Mouse (Mus musculus): Measurements from ENCODE around the gene Kcnk5.

Gene Kcnk5

DNA sequence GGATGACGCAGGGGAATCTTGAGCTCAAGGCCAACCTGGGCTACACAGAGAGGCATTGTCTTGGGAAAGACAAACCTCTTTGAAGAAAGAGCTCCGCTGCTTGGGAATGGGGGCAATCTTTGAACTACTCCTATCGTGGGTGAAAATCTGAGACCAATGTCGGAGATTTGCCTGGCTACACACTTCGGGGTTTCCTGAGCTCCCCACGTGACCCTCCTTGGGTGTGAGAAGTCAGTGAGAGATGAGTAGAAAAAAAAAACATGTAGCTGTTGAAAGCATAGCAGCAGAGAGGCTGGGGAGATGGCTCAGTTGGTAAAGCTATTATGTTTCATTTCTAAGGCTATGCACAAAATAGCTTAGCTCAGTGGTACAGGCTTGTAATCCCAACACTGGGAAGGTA, 66.7 kb downstream of the Kcnk5 start:
- no peak for DNase-seq (ENCODE audit: inconsistent ontology term)

- peak; percentile 79 for DNase-seq (ENCODE audit: inconsistent ontology term)
Measured at GRCm38 (mm10) chr14:20113964-20114363, 67.6 kb downstream of the Kcnk5 start.

GRCm38 (mm10) chr14:20113189-20113961, 68.2 kb downstream of the Kcnk5 start:
- peak; percentile 6 for DNase-seq (ENCODE audit: inconsistent ontology term)

DNA sequence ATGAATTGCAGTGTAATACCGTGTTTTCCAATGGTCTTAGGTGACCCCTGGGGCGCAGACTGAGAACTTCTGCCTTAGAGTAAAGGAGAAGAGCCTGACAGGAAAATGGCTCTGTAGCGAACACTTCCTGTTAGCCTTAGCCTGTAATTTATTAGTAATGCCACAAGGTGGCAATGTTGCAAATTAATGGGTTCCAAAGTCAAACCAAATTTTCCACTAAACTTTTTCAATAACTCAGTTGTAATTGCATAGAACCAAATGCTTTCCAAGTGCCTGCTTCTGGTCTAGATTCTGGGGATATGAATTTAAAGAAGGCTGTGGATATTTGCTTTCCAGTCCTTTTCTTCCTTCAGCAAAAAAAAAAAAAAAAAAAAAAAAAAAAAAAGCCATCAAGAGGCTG, 69.4 kb downstream of the Kcnk5 start:
- no peak for DNase-seq (ENCODE audit: inconsistent ontology term)

DNA sequence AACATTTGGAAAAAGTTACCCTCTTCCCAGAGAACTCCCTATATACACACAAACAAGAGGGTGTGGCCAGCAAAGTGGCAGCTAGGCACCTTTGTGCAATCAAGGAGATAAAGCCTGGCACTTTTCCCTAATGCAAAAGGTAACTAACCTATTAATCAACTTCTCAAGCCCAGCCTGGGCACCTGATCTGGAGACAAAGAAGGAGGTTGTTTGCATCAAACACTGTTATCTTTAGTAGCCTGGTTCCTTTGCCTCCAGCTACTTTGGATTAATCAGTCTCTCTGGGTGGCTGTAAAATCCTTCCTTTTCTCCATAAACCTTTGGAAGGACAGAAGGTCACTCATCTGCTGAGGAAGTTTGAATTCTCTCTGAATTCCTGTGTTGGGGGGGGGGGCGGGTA, 70.7 kb downstream of the Kcnk5 start:
- DNase-seq (ENCODE audit: inconsistent ontology term): no peak

DNA sequence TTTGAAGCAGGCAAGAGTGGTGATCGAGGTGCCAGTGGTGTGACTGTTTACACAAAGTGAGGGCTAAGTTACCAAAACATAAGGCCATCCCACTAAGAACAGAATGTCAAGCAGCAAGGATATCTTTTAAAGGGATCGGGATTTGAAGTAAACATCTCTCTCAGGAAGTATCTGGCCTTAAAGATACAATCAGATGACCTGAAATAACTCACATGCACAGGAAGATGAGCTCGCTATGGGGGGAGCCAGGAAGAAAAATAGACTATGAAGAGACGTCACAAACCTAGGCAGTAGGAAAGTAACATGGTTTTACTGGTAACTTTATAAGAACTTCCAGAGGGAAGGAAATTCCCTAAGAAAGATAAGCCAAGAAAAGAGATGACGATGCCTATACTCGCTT, 75.3 kb downstream of the Kcnk5 start:
- no peak for DNase-seq (ENCODE audit: inconsistent ontology term)

GRCm38 (mm10) chr14:20103207-20103606, 78.4 kb downstream of the Kcnk5 start:
- peak; percentile 22 for DNase-seq (ENCODE audit: inconsistent ontology term)

- no peak for DNase-seq (ENCODE audit: inconsistent ontology term)
Measured at GRCm38 (mm10) chr14:20098061-20098460, 83.5 kb downstream of the Kcnk5 start.

- DNase-seq (ENCODE audit: inconsistent ontology term): no peak
Measured at GRCm38 (mm10) chr14:20094942-20095341, 86.7 kb downstream of the Kcnk5 start.

GRCm38 (mm10) chr14:20093493-20093892, 88.1 kb downstream of the Kcnk5 start:
- DNase-seq (ENCODE audit: inconsistent ontology term): peak; percentile 37
